Mouse (Mus musculus): ENCODE measurements at regions not wholly inside any gene's neighbourhood (a gene's known extent, or its start where the extent isn't known, plus 50 kb on each side); places are given as distances from the start of the nearest gene placed in this dataset.

GRCm38 (mm10) chr10:109566675-109567074 lies 555.9 kb upstream of the Syt1 start:
- no peak for TF ChIP-seq POLR2A (IDR thresholded peaks at IDR 0.05; ENCODE audit: low read depth, low read length)
- no peak for TF ChIP-seq CTCF (conservative IDR thresholded peaks at IDR 0.05; ENCODE audit: insufficient read depth, insufficient read length, low read depth, low read length)

Data from kidney, adult 2 months (tissue).